Mouse (Mus musculus) cerebellum, postnatal 10 days (tissue): Measurements from ENCODE around the gene Zfp972.
A peak's percentile ranks its signal among the peaks of the same experiment; 100 is the strongest.
"Not testable (repeated sequence)": the region's sequence is repeated elsewhere in the genome, so short reads cannot be mapped to it uniquely, and the experiment has no call there.

ENCODE experiments used
- DNase-seq, 2 experiments: peaks; one replicate each; pipeline ENCODE4 v3.0.0; 2021; ENCODE audit warnings: mixed read lengths in 2 of 2

Zfp972 gene

GRCm38 (mm10) chr2:177925563-177926103 lies at the start of gene Zfp972:
Gene Zfp972 (minus strand): TSS chr2:177925613.
- DNase-seq = not testable (repeated sequence)

- DNase-seq = peak in 1 of 2 experiments; percentile 0
Observed at GRCm38 (mm10) chr2:177974814-177975213, 49.4 kb upstream of the Zfp972 start.

GRCm38 (mm10) chr2:177957145-177957544 lies 31.7 kb upstream of the Zfp972 start, which contains the start of gene Gm14326:
Gene Gm14326 (minus strand): TSS chr2:177957297.
- DNase-seq = peak; percentile 60 to 75

GRCm38 (mm10) chr2:177956734-177957133 lies 31.3 kb upstream of the Zfp972 start:
- peak; percentile 70 to 72 for DNase-seq

GRCm38 (mm10) chr2:177903276-177903675 lies 22.1 kb downstream of the Zfp972 start:
- not testable (repeated sequence) for DNase-seq

- DNase-seq = not testable (repeated sequence)
Observed at GRCm38 (mm10) chr2:177898171-177898570, 27.2 kb downstream of the Zfp972 start.

- DNase-seq = peak in 1 of 2 experiments; percentile 2
Observed at GRCm38 (mm10) chr2:177897046-177897578, 28.3 kb downstream of the Zfp972 start, which contains the start of gene Gm14327. Gene Gm14327 (plus strand): TSS chr2:177897096.

- DNase-seq = not testable (repeated sequence)
Observed at GRCm38 (mm10) chr2:177887743-177888142, 37.7 kb downstream of the Zfp972 start.

GRCm38 (mm10) chr2:177862254-177862653 lies 63.2 kb downstream of the Zfp972 start:
- DNase-seq = not testable (repeated sequence)
